Mouse (Mus musculus) E14TG2a.4 (cell line): Measurements from ENCODE around the gene Bpnt1.

Experiments used
- CTCF ChIP-seq: conservative IDR thresholded peaks from 2 replicates; pipeline ENCODE4 v1.5.1; 2014; ENCODE audit warnings: low read length
- NANOG ChIP-seq: IDR thresholded peaks from 2 replicates; pipeline ENCODE4 v1.6.1; 2014; ENCODE audit warnings: borderline replicate concordance, low read length, mixed read lengths
- POU5F1 ChIP-seq: IDR thresholded peaks from 2 replicates; pipeline ENCODE4 v1.6.1; 2014; ENCODE audit warnings: low read length, borderline replicate concordance

- TF ChIP-seq CTCF = no peak
- no peak for TF ChIP-seq POU5F1
- TF ChIP-seq NANOG = no peak
These were observed 26.3 kb downstream of the Bpnt1 start for GRCm38 (mm10) chr1:185358211-185358610.
